Mouse (Mus musculus): ENCODE measurements at regions not wholly inside any gene's neighbourhood (a gene's known extent, or its start where the extent isn't known, plus 50 kb on each side); places are given as distances from the start of the nearest gene placed in this dataset.
"Not testable (repeated sequence)": the region's sequence is repeated elsewhere in the genome, so short reads cannot be mapped to it uniquely, and the experiment has no call there.

DNA sequence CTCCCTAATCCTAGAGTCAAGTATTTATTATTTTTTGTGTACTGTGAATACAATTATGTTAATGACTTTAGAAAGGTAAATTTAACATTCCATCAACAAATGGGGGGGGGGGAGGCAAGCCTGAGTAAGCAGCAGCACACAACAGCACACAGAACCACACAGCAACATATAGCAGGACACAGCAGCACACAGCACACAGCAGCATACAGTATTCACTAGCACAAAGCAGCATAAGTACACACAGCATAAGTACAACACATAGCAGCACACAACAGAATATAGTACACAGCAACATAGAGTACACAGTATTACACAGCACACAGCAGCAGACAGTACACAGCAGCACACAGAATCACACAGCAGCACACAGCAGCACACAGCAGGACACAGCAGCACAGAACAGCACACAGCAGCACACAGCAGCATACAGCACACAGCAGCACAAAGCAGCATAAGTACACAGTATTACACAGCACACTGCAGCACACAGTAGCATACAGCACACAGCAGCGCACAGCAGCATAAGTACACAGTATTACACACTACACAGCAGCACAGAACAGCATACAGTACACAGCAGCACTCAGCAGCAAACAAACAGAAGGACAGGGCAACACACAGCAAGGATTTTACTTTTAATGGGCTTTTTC lies 605.7 kb downstream of the Tbl1xr1 start:
- no peak for DNase-seq
- H3K4me1 ChIP-seq (ENCODE audit: control insufficient read depth, insufficient read depth, low read length): no peaks in the 10 kb centered on the region
- H3K27ac ChIP-seq (ENCODE audit: insufficient read depth, low read length): no peak overlapping the region
- TF ChIP-seq POLR2A (IDR thresholded peaks at IDR 0.05; ENCODE audit: borderline replicate concordance, insufficient read depth, low read length) (no peak), CTCF (IDR thresholded peaks at IDR 0.05; ENCODE audit: borderline replicate concordance, insufficient read depth, low read depth, low read length) (no peak)
- 89% methylated on average over 1 of the region's 1 CpGs for WGBS
- no peaks in the 10 kb centered on the region for H3K27me3 ChIP-seq (ENCODE audit: control insufficient read depth, insufficient read depth, low read length)
- no peak overlapping the region for H3K4me3 ChIP-seq (replicated peaks; ENCODE audit: insufficient read depth, low read depth, low read length)

- no peak overlapping the region for H3K27ac ChIP-seq (ENCODE audit: insufficient read depth, low read length)
- TF ChIP-seq POLR2A (IDR thresholded peaks at IDR 0.05; ENCODE audit: borderline replicate concordance, insufficient read depth, low read length) (no peak), CTCF (IDR thresholded peaks at IDR 0.05; ENCODE audit: borderline replicate concordance, insufficient read depth, low read depth, low read length) (no peak)
- no peak for DNase-seq
- no peak overlapping the region for H3K4me3 ChIP-seq (replicated peaks; ENCODE audit: insufficient read depth, low read depth, low read length)
- no peaks in the 10 kb centered on the region for H3K27me3 ChIP-seq (ENCODE audit: control insufficient read depth, insufficient read depth, low read length)
- H3K4me1 ChIP-seq (ENCODE audit: control insufficient read depth, insufficient read depth, low read length): no peaks in the 10 kb centered on the region
These were observed 622.9 kb downstream of the Tbl1xr1 start for GRCm38 (mm10) chr3:22699317-22699716.

DNA sequence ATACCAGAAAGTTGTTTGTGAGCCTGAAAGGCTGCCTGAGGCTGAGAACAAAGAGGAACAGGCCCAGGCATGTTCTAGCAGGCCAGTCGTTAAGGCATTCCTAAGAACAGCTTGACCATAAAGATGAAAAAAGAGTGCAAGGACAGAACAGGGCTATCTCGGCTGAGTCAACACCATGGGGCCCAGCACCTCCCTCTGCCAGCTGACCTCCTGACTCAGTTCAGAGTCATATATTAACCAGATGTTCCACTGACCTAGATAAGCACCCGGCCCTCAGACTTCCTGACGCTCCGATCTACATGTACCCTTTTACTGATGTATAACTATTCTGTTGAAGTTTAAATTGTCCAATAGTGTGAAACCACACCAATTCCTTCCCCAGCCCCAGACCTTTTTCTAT lies 625.0 kb downstream of the Tbl1xr1 start:
- not testable (repeated sequence) for H3K4me1 ChIP-seq (ENCODE audit: control insufficient read depth, insufficient read depth, low read length); H3K27me3 ChIP-seq (ENCODE audit: control insufficient read depth, insufficient read depth, low read length); H3K4me3 ChIP-seq (replicated peaks; ENCODE audit: insufficient read depth, low read depth, low read length); DNase-seq; H3K27ac ChIP-seq (ENCODE audit: insufficient read depth, low read length)
- WGBS: 93% methylated on average over 5 of the region's 5 CpGs

DNA sequence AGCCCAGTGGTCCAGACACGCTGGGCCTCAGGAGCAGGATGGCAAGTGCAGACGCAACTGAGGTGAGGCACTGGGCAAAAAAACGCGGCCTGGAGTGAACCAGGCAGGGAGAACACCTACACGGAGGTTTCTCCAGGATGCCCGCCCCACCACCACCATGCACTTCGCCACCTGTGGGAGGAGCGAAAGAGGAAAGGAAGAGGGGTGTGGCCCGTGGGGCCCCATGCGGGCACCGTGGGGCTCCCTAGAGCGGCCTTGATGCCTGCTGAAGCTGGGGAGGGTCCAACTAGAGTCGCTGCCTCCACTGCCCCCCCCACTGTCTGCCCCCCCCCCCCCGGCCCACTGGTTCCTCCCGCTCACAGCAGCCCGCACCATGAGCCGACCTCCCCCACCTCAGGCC lies 629.2 kb downstream of the Tbl1xr1 start:
- TF ChIP-seq CTCF (IDR thresholded peaks at IDR 0.05; ENCODE audit: borderline replicate concordance, insufficient read depth, low read depth, low read length): no peak
- TF ChIP-seq POLR2A (IDR thresholded peaks at IDR 0.05; ENCODE audit: borderline replicate concordance, insufficient read depth, low read length): no peak
- 76% methylated on average over 14 of the region's 17 CpGs for WGBS
- Histone ChIP-seq H3K4me1 (ENCODE audit: control insufficient read depth, insufficient read depth, low read length) (no peaks in the 10 kb centered on the region), H3K27ac (ENCODE audit: insufficient read depth, low read length) (no peak overlapping the region), H3K27me3 (ENCODE audit: control insufficient read depth, insufficient read depth, low read length) (no peaks in the 10 kb centered on the region), H3K4me3 (replicated peaks; ENCODE audit: insufficient read depth, low read depth, low read length) (no peak overlapping the region)
- no peak for DNase-seq

DNA sequence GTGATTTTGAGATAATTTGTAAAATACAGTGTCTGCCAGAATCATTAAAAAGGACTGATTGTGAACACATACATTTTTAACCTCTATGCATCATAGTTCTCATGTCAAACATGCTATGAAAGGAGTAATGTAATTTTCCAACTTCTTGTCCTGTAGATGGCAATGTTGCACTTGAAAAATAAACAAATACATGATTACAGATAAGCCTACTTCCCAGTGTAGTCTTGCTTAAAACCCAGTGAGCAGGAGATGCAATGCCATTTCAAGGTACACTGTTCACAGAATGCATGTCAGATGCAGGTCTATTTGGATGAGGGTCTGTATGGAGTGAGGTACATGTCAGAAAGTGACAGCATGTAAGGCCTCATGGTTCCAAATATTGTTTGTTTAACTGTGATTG lies 668.6 kb downstream of the Tbl1xr1 start:
- TF ChIP-seq POLR2A (IDR thresholded peaks at IDR 0.05; ENCODE audit: borderline replicate concordance, insufficient read depth, low read length): no peak
- no peak; the same call in 1 of the 2 replicates for TF ChIP-seq CTCF (IDR thresholded peaks at IDR 0.05; ENCODE audit: borderline replicate concordance, insufficient read depth, low read depth, low read length)
- H3K4me3 ChIP-seq (replicated peaks; ENCODE audit: insufficient read depth, low read depth, low read length): no peak overlapping the region
- H3K27me3 ChIP-seq (ENCODE audit: control insufficient read depth, insufficient read depth, low read length): no peaks in the 10 kb centered on the region
- no peak overlapping the region for H3K27ac ChIP-seq (ENCODE audit: insufficient read depth, low read length)
- DNase-seq: peak; percentile 6 to 40
- H3K4me1 ChIP-seq (ENCODE audit: control insufficient read depth, insufficient read depth, low read length): no peaks in the 10 kb centered on the region
